Mouse (Mus musculus): ENCODE data around the gene Calhm6. TPM values are rescaled to one million over a fixed set of nuclear protein-coding genes. Genes with fewer than 3 reads are reported as not detected.

Calhm6 gene
- 0.94 and 1.3 TPM in 2 replicates for polyA plus RNA-seq (2015; fragmentation: Nextera tagmentation; extraction: Ambion mirVana)

GRCm38 (mm10) chr10:34127392-34128378 lies at the start of gene Calhm6:
Calhm6 (minus strand) TSS chr10:34127984.
- WGBS, result 14% methylated on average over 44 of the region's 44 CpGs
- Histone ChIP-seq H3K9me3 (replicated peaks; ENCODE audit: low read length) (no peaks in the 10 kb centered on the region), H3K36me3 (ENCODE audit: insufficient read depth, low read length) (no peaks in the 10 kb centered on the region), H3K27ac (no peak within 1 kb of the TSS), H3K4me2 (ENCODE audit: low read length) (peak within 1 kb of the TSS; percentile 80), H3K27me3 (ENCODE audit: insufficient read depth, low read length) (no peaks in the 10 kb centered on the region), H3K9ac (ENCODE audit: low read depth, low read length) (peak within 1 kb of the TSS; percentile 50), H3K4me3 (replicated peaks; ENCODE audit: low read depth, low read length) (peak within 1 kb of the TSS; percentile 51), H3K4me1 (replicated peaks; ENCODE audit: insufficient read depth, low read length) (peaks cover 4% of the 10 kb centered on the region; the same call in 1 of the 2 replicates)
- TF ChIP-seq CTCF (IDR thresholded peaks at IDR 0.05; ENCODE audit: low read depth), result no peak
- DNase-seq (ENCODE audit: low spot score), result peak; percentile 38
- ATAC-seq (replicated peaks; ENCODE audit: low FRiP score, low read depth), result peak; percentile 71

DNA sequence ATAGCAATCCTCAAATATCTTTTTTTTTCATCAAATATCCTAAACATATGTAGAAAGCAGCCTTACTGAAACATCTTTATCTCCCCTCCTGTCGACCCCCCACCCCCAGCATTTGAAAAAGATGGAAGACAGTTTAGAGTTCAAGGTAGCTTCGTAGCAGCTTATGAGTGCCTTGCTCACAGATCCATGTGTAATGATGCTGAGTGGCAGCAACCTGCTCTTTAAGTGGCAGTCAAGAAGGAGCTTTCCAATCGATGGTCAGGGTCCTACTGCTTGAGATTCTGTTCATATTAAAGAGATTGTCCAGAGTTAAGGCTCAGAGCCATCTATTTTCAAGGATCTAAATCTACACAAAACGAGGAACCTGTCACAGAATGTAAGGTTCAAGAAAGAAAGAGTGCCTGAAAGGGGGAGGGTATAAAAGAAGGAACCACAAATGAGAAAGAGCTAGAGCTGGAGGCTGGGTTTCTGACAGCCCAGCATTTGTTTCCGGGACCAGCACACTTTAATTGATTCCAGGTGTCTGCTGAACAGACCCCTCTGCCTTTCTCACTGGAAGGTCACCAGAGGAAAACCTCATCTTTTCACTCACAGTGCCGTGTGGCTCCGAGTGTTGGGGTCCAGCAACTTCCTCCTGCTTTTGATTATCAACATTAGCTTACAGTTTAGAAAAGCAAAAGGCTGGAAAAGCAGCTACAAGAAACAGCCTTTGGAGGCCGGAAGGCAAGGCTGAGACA lies 48.3 kb upstream of the Calhm6 start:
- DNase-seq (ENCODE audit: low spot score), result no peak
- no peaks in the 10 kb centered on the region for H3K9me3 ChIP-seq (replicated peaks; ENCODE audit: low read length)
- no peak for TF ChIP-seq CTCF (IDR thresholded peaks at IDR 0.05; ENCODE audit: low read depth)
- H3K4me3 ChIP-seq (replicated peaks; ENCODE audit: low read depth, low read length), result no peak overlapping the region
- H3K9ac ChIP-seq (ENCODE audit: low read depth, low read length), result no peak overlapping the region
- H3K4me1 ChIP-seq (replicated peaks; ENCODE audit: insufficient read depth, low read length), result no peaks in the 10 kb centered on the region
- no peak for ATAC-seq (replicated peaks; ENCODE audit: low FRiP score, low read depth)
- H3K4me2 ChIP-seq (ENCODE audit: low read length), result no peak overlapping the region
- 44% methylated on average over 8 of the region's 8 CpGs for WGBS
- no peaks in the 10 kb centered on the region for H3K27me3 ChIP-seq (ENCODE audit: insufficient read depth, low read length)
- no peaks in the 10 kb centered on the region for H3K36me3 ChIP-seq (ENCODE audit: insufficient read depth, low read length)
- H3K27ac ChIP-seq, result no peak overlapping the region

DNA sequence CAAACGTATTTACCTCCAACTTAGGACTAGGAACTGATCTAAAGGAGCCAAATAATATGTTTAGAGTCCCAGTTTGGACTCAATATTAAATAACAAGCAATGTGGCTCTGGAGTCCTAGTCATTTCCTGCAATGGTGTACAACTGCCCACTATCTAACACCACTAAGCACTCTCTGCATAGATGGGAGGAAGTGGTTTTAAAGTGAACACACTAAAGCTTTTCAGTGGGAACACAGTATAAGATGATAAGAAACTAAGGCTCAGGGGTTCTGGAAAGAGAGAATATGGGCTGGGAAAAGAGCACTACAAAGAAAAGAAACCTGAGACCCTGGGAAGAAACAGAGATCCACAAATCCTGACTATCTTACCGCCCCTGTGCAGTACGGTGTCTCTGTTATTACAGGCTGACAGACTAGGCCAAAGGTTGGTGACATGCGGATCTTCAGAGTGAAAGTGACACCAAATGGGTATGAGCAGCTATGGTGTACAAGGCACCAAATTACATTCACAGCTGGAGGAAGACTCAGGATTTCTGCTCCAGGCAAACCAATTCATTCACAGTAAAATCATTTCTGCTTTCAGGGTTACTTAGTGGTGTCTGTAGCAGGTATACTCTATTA lies 45.0 kb upstream of the Calhm6 start:
- Histone ChIP-seq H3K9me3 (replicated peaks; ENCODE audit: low read length) (no peaks in the 10 kb centered on the region), H3K4me2 (ENCODE audit: low read length) (no peak overlapping the region), H3K27me3 (ENCODE audit: insufficient read depth, low read length) (no peaks in the 10 kb centered on the region), H3K4me1 (replicated peaks; ENCODE audit: insufficient read depth, low read length) (no peaks in the 10 kb centered on the region), H3K27ac (no peak overlapping the region), H3K9ac (ENCODE audit: low read depth, low read length) (no peak overlapping the region), H3K4me3 (replicated peaks; ENCODE audit: low read depth, low read length) (no peak overlapping the region), H3K36me3 (ENCODE audit: insufficient read depth, low read length) (no peaks in the 10 kb centered on the region)
- WGBS, result 37% methylated on average over 4 of the region's 4 CpGs
- TF ChIP-seq CTCF (IDR thresholded peaks at IDR 0.05; ENCODE audit: low read depth), result no peak
- DNase-seq (ENCODE audit: low spot score) (peak; percentile 47), ATAC-seq (replicated peaks; ENCODE audit: low FRiP score, low read depth) (no peak)

DNA sequence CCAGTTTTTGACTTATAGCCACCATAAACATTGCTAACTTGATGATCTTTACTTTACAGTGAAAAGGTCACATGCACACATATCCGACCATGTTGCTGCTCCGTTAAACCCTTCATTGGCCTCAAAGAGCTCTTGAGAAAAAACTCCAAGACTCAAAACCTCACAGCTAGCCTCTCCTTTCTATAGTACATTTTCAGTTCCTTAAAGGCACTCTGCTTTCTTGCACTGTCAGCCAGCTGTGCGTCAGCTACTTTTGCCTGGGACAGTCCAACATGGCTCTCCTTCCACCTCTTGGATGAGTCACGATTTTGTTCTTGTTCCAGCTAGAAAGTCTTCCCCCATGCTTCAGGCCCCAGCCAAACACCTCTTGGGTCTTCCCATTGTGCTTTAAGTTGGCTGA lies 43.9 kb upstream of the Calhm6 start:
- Histone ChIP-seq H3K4me2 (ENCODE audit: low read length) (no peak overlapping the region), H3K4me1 (replicated peaks; ENCODE audit: insufficient read depth, low read length) (no peaks in the 10 kb centered on the region), H3K4me3 (replicated peaks; ENCODE audit: low read depth, low read length) (no peak overlapping the region), H3K27me3 (ENCODE audit: insufficient read depth, low read length) (no peaks in the 10 kb centered on the region), H3K9ac (ENCODE audit: low read depth, low read length) (no peak overlapping the region), H3K27ac (no peak overlapping the region), H3K9me3 (replicated peaks; ENCODE audit: low read length) (no peaks in the 10 kb centered on the region), H3K36me3 (ENCODE audit: insufficient read depth, low read length) (no peaks in the 10 kb centered on the region)
- no peak for DNase-seq (ENCODE audit: low spot score)
- TF ChIP-seq CTCF (IDR thresholded peaks at IDR 0.05; ENCODE audit: low read depth), result no peak
- WGBS, result 81% methylated on average over 4 of the region's 4 CpGs
- no peak for ATAC-seq (replicated peaks; ENCODE audit: low FRiP score, low read depth)

DNA sequence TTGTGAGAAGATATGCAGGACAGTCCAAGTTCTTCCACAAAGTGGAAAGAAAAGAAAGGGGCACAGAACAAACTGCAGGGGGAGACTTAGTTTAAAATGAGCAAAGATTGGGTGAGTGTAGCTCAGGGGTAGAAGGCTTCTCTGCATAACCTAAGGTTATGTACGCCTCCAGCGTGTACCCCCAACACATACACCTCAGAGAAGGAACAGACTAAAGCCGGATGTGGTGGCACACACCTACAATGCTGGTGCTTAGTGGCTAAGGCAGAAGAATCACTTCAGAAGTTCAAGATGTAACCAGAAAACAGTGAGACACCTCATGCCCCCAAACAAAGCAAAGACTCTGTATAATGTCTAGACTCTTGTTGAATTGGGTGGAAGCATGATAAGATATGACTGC lies 43.4 kb upstream of the Calhm6 start:
- no peaks in the 10 kb centered on the region for H3K9me3 ChIP-seq (replicated peaks; ENCODE audit: low read length)
- no peak overlapping the region for H3K4me2 ChIP-seq (ENCODE audit: low read length)
- H3K36me3 ChIP-seq (ENCODE audit: insufficient read depth, low read length), result no peaks in the 10 kb centered on the region
- no peak overlapping the region for H3K27ac ChIP-seq
- no peaks in the 10 kb centered on the region for H3K4me1 ChIP-seq (replicated peaks; ENCODE audit: insufficient read depth, low read length)
- H3K27me3 ChIP-seq (ENCODE audit: insufficient read depth, low read length), result no peaks in the 10 kb centered on the region
- no peak for TF ChIP-seq CTCF (IDR thresholded peaks at IDR 0.05; ENCODE audit: low read depth)
- no peak overlapping the region for H3K9ac ChIP-seq (ENCODE audit: low read depth, low read length)
- no peak overlapping the region for H3K4me3 ChIP-seq (replicated peaks; ENCODE audit: low read depth, low read length)
- WGBS, result 95% methylated on average over 3 of the region's 3 CpGs
- DNase-seq (ENCODE audit: low spot score), result no peak
- ATAC-seq (replicated peaks; ENCODE audit: low FRiP score, low read depth), result no peak

DNA sequence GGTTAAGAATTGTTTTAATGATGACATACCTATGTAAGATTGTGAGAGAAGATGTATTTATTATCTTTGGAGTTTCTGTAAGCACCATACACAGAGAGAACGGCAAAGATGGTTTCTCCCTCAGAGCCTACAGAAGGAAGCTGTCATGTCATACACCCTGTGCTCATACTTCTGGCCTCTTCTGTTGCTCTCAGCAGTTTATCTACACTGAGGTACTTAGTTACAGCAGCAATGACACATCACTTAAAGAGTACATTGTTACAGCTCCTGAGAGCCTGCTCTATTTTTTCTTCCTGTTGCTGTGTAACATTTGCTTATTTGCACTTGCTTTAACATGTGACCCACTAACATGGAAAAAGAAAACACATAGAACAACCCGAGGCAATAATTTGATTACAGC lies 39.2 kb upstream of the Calhm6 start:
- ATAC-seq (replicated peaks; ENCODE audit: low FRiP score, low read depth) (no peak), DNase-seq (ENCODE audit: low spot score) (no peak)
- Histone ChIP-seq H3K9me3 (replicated peaks; ENCODE audit: low read length) (no peaks in the 10 kb centered on the region), H3K27ac (no peak overlapping the region), H3K36me3 (ENCODE audit: insufficient read depth, low read length) (no peaks in the 10 kb centered on the region), H3K9ac (ENCODE audit: low read depth, low read length) (no peak overlapping the region), H3K4me1 (replicated peaks; ENCODE audit: insufficient read depth, low read length) (no peaks in the 10 kb centered on the region), H3K27me3 (ENCODE audit: insufficient read depth, low read length) (no peaks in the 10 kb centered on the region), H3K4me3 (replicated peaks; ENCODE audit: low read depth, low read length) (no peak overlapping the region), H3K4me2 (ENCODE audit: low read length) (no peak overlapping the region)
- no peak for TF ChIP-seq CTCF (IDR thresholded peaks at IDR 0.05; ENCODE audit: low read depth)
- 71% methylated on average over 2 of the region's 2 CpGs for WGBS

Measured in kidney, postnatal 0 days (tissue).